Mouse (Mus musculus) urinary bladder, postnatal 10 days (tissue): ENCODE data around the gene Ier3.

ENCODE experiments used
- DNase-seq: peaks from one replicate; pipeline ENCODE4 v3.0.0; 2022; ENCODE audit warnings: low spot score

The Ier3 gene

DNA sequence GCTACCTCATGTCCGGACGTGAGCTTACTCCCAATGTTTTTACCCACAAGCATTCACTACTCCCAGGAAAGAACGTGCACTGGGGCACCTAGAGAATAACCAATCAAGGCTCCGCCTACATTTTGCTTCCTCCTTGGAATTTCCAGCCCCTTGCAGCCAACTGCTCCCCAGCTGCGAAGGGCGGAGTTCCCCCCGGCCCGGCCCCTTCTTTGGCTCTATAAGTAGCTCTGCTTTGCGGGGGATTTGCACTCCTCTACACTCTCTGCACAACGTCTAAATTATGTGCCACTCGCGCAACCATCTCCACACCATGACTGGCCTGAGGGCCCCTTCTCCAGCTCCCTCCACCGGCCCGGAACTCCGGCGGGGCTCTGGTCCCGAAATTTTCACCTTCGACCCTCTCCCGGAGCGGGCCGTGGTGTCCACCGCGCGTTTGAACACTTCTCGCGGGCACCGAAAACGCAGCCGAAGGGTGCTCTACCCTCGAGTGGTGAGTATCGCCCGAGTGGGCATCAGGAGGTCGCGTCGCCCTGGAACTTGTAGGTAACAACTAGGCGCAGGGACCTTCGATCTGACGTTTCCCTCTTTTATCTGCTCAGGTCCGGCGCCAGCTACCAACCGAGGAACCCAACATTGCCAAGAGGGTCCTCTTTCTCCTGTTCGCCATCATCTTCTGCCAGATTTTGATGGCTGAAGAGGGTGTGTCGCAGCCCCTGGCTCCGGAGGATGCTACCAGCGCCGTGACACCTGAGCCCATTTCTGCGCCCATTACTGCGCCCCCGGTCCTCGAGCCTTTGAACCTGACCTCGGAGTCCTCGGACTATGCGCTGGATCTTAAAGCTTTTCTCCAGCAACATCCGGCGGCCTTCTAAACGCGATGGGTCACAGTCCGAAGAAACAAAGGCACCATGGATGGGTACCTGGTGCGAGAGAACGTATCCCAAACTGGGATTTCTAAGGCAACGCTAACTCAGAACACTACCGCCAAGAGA lies at the start of gene Ier3:
Gene Ier3 (plus strand): TSS at position 246 of the 992 bp plus-strand sequence.
- peak; percentile 67 for DNase-seq

DNA sequence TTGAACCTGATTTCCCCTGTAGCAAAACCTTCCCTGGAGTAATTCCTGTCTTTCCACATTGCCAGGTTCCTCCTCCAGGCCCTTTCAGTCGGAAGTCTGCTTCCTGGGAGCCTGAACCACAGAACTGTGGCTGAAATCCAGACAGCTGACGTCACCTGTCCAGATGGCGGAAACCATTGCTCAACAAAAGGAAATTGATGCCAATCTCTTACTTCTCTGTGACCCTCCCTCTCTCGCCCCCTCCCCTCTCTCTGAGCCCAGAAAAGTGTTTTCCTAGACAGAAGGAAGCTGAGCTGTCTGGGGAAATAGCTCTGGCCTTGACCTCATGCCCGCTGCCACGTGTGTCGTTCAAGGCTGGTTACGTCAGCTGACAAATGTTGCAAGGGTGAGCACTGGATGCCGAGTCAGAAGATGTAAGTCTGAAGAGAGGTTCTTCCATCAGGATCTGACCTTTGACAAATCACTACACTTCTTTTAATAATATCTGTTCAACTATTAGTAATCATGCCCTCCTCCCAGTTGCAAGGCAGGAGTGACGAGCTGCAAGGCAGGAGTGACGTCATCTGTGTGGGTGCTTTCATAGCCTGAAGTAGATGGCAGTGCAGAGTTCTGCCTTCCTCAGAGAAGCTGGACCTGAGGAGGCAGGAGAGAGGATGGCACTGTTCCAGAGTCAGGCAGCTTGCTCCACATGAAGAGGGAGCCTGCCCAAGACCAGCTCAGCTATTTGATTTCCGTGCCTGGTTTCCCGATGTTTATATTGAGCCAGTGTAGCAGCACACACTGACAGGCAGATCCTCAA lies 44.5 kb upstream of the Ier3 start:
- DNase-seq = no peak

DNA sequence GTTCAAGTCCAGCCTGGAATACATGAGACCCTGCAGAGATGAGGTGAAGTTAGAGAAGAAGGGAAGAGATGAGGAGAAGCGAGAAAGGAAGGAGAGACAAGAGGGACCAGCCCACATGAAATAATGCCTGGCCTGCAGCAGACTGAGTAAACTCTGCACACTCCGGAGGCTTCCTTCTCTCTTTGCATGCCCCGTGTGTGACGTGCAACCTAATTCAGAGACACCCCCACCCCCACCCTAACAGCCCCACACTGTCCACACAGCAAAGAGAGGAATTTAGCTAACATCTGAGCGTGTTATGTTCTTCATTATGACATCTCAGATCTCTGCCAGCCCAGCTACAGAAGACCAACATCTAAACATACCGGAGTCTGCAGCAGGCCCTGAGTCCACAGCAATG lies 42.5 kb upstream of the Ier3 start:
- DNase-seq = no peak

DNA sequence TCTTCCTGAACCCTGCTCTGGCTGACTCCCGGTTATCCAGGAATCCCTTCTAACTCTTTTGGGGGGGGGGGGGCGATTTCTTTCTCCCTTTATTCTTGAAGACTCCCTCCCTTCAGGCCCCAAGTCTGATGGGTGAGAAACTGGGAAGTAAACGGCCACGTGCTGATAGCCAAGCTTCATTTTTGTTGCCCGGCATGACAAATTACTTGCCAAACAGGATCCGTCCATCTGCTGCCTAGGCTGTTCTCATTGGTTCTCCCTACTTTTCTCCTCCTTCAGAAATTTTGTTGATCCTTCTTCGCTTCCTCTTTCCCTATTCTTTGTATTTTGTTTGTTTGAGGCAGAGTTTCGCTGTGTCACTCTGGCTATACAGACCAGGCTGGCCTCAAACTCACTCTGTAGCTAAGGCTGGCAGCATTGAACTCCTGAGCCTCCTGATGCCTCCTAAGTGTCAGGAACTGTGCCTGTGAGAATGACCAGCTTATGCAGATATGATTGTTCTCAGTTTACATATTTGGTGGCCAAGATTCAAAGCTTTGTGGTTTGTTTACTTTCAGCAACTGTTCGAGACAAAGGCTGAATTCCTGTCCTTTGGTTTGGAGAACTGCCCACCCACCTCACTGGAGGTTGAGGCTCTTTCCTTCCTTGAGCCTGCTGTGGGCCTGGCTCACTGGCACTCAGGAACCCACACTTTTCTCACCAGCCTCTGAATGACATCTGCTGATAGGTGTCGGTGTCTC lies 41.8 kb upstream of the Ier3 start:
- DNase-seq = no peak

DNA sequence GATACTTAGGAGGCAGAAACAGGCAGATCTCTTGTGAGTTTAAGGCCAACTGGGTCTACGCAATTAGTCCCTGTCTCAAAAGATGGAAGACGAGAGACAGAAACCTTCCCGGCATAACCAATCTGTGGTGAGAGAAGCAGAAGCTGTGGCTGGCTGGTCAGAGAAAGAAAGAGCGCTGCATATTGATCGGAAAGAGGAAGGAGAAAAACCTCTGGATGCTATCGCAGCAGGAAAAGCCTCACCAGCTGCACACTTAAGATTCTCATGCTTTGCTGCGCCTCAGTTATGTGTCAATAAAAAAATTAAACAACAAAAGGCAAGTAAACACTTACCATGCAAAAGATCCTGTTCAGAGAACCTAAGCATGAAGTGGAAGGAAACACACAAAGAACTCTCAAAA lies 41.1 kb upstream of the Ier3 start:
- no peak for DNase-seq

DNA sequence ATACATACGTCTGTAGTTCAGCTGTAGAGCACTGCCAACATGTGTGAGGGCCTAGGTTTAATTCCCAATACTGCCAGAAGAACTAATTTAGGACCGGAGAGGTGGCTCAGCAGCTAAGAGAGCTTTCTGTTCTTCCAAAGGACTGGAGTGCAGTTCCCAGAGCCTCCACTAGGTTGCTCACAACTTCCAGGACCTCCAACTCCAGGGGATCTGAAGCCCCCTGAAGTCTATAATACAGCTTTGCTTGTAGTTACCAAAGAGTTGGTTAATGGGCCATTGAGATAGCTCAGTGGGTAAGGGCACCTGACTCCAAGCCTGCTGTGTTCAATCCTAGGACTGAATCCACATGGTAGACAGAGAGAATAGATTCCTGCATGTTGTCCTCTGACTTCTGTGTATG lies 39.1 kb upstream of the Ier3 start:
- DNase-seq = no peak

DNA sequence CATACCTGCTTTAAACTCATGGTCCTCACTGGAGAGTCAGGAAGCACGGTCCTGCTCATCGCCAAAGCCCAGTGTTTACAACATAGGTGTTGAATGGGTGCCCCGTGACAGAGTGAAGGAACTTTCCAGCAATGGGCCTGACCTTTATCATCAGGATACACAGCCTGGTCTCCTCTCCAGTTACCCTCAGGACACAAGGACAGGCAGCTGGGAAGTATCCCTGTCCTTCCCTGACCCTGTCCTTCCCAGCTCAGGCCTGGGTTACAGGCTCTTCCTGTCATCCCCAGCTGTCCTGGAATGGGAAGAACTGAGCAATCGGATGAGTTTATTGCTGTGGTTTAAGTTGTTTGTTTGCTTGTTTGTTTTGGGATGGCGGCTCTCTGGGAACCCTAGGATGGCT lies 38.6 kb upstream of the Ier3 start:
- DNase-seq = no peak

DNA sequence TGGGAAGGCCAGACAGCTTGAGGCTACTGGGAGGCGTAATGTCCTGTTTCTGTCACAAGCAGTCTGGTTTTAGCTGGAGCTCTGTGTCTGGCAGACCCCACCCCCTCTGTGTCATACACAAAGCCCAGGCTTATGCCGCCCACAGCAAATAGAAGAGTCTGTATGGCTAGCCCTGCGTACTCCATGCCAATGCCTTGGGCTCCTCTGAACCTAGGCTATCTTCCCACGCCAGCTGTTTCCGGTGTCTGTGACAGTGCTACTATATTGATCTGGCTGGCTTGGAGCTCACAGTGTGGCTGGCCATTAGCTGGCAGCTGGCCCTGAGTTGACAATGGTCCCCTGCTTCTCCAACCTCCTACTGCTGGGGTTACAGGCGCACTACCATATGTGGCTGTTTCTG lies 37.5 kb upstream of the Ier3 start:
- DNase-seq = no peak

DNA sequence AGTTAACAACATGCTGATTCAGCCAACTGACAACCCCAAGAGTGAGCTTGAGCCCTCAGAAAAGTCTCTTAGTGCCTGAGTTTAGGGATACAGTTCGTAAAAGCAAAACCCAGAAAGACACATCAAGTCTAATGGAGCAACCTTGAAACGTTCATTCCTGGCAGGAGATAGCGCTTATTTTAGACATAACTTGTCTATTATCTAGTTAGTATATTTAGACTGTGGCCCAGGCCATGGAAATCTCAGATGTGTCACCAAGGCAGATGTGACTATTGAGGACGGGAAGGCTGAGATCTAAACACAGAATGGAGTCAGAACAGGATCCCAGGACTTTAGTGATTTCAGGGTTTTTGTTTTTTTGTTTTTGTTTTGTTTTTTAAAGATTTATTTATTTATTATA lies 36.3 kb upstream of the Ier3 start:
- DNase-seq = no peak

DNA sequence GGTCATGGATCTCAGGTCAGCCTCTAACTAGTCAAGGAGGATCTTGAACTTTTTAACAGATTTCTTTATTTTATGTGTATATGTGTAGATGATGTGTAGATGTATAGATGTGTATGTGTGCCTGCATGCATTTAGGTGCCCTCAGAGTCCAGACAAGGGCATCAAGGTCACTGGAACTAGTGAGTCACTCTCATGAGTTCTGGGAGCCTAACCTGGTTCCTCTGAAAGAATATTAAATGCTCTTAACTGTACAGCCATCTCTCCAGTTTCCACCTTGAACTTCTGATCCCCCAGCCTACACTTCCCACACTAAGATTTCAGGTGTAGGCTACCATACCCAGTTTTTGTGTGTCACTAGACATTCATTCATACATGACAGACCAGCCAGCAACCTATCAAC lies 34.0 kb upstream of the Ier3 start:
- DNase-seq = no peak

DNA sequence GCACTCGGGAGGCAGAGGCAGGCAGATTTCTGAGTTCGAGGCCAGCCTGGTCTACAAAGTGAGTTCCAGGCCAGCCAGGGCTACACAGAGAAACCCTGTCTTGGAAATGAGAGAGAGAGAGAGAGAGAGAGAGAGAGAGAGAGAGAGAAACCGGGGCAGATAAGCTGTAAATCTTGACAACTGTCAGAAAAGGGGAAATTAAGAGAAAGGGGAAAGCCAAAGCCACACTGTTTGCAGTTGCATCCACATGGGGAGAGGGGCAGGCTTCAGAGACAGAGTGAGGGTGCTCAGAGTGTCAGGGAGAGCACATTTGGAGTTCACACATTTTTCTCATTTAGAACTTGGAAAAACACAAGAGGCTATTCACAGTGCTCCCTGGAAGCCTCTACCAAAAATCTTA lies 33.5 kb upstream of the Ier3 start:
- no peak for DNase-seq

DNA sequence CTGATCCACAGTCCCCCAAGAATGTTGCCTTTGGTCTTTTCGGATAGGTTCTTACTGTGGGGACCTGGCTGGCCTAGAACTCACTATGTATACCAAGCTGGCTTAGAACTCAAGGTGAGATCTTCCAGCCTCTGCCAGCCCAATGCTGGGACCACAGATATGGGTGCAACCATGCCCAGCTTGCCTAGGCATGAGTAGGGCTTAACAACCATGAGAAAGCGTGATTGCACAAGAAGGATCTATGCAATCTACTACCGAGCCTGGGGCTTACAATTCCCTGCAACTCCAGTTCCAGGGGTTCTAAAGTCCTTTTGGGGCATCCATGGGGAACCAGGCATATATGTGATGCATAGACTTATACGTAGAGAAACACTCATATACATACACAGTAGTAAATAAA lies 30.6 kb upstream of the Ier3 start:
- no peak for DNase-seq

DNA sequence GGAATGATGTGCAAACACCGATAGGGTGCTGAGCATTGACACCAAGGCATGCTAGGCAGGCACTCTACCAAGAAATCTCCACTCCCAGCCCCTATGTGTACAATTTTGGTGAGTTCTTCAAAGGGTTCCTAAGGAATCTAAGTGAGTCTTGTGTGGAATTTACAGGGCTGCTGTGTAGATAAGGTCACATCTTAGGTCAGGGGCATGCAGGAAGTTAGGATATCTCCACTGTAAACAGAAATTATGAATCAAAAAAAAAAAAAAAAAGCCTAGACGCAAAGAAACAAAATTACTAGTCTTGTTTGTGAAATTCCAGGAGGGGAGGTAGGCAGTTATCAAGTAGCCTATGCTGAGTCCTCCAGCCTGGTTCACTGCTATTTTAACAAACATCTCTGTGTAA lies 28.6 kb upstream of the Ier3 start:
- no peak for DNase-seq

DNA sequence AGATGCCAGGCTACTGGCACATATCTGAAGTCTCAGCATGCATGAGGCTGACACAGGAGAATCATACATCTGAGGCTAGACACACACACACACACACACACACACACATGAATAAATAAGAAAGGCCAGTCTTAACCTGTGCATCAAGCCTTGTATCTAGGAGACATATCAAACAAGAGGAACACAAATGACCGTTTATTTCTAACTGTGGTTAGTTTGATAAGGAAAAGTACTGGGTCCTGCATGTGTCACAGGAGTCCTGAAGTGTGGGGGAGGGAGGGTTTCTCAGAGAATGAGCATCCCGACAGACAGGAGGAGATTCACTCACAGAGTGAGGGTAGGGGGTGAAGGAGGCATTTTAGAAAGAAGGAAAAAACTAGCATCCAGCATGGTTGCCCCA lies 26.4 kb upstream of the Ier3 start:
- no peak for DNase-seq

DNA sequence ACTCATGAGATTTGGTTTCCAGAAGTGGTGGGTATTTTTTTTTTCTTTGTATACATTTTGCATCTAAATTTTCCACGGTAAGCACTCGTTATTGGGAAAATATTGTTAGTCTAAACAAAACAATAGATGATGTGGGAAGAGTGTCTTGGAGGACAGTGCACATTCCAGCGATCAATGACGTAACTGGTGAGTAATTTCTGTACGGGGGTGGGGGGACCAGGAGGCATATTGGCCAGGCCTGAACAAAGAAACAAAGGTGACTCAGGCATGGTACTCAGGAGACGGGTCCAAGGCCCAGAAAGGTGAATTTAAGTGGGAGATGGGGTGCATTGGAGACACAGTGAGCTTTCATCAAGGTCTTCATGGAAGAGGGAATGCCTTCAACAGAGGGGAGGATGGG lies 25.8 kb upstream of the Ier3 start:
- no peak for DNase-seq

DNA sequence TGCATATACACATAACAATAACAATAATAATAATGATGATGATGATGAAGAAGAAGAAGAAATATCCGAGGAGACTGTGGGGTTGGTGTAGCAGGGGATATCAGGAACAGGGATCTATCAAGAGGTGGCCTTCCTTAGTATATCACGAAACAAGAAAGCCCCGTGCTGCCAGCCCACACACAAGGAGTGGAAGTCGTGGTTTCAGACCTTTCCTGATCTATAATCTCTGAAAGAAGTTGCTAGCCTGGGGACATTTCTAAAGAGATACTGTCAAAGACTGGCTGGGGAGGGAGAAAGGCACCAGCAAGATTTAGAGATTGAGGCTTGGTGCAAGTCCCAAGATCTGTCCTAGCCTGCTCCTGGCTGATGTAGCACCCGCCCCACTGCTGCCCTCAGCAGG lies 24.6 kb upstream of the Ier3 start:
- DNase-seq = no peak

DNA sequence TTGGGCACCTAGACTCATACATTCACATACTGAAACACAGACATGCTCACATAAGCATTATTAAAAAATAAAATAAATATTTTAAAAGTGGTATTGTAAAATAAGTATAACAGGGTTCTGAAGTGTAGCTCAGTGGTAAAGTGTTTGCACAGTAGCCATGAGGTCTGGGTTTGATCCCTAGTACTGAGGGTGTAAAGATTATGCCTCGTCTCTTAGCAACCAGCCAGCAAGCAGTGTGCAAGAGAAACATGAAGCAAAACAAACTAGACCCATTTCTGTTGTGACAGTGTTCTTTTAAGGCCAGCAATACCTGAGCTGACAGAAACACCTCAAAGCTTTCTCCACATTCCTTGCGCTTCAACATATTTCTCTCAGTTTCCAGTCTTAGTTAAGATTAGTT lies 20.6 kb upstream of the Ier3 start:
- DNase-seq = no peak

DNA sequence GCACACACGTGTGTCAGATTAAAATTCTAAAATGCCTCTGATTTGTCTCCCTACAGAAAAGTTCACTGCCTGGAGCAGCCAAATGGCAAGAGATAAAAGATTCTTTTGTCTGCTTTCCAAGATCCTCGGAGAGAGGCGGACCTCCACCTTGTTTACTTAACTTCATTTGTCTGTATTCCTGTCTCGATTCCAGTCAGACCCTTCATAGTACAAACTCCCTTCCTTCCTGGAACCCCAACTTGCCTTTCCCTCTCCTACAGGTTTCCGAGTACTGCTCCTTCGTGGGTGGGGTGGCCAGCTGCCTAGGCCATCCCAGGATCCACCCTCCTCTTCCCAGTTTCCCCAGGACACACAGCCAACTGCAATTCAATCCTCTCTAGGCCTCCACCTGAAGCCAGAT lies 18.5 kb upstream of the Ier3 start:
- no peak for DNase-seq

DNA sequence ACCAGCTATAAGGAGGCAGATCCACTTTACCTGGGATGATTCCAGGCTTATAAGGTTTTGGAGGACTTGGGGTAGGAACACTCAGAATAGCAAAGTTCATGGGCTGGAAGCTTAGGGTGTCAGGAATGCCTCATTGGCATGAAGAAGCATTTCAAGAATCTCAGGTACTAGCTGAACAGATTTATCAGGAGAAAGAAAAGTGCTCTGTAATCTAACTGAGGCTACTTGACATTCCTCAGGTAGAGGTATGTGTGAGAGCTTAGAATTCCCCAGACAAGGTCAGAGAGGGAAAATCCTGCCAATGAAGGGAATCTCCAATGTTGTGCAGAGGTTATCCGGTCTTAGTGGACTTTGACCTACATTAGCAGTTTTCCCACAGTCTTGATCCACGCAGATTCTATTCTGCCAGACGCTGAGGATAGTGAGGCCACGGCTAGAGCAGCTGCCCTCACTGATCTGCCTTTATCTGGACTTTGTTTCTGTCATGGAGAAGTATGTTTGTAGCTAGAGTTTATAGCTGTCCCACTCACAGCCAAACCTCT lies 17.6 kb upstream of the Ier3 start:
- DNase-seq = no peak

DNA sequence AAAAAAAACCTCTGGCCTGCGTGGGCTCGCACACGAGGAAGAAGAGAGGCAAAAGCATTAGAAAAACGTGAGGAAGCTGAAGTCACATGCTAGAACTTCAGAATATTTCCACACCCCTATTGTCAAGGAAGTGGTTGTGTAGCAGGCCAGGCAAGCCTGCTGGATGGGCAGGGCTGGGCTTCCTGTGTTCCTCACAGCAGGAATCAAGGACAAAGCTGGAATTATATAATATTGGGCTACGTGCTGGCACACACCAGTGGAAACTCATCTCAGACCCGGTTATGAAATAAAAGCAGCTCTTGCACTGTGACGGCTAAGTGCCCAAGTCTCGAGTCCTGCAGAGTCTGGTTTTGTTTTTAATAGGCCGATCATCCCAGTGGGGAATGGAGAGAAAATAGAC lies 13.4 kb upstream of the Ier3 start:
- DNase-seq = no peak

DNA sequence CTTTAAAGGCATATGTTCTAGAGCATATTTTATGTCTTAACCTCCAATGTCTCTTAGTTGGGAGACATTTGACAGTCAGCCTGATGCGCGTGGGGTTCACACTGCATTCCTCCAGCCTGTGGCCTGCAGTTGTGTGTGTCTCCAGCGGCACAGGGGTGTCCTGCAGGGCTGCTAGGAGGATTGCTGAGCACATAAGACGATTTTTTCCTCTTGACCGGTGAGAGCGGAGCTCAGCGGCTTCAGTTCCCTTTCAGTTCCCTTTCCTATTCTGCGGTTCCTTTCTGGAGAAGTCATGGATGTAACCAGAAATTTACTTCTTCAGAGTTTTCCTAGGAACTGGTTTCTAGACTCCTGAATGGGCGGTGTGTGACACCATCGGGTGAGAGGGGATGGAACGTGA lies 12.1 kb upstream of the Ier3 start:
- DNase-seq = no peak

DNA sequence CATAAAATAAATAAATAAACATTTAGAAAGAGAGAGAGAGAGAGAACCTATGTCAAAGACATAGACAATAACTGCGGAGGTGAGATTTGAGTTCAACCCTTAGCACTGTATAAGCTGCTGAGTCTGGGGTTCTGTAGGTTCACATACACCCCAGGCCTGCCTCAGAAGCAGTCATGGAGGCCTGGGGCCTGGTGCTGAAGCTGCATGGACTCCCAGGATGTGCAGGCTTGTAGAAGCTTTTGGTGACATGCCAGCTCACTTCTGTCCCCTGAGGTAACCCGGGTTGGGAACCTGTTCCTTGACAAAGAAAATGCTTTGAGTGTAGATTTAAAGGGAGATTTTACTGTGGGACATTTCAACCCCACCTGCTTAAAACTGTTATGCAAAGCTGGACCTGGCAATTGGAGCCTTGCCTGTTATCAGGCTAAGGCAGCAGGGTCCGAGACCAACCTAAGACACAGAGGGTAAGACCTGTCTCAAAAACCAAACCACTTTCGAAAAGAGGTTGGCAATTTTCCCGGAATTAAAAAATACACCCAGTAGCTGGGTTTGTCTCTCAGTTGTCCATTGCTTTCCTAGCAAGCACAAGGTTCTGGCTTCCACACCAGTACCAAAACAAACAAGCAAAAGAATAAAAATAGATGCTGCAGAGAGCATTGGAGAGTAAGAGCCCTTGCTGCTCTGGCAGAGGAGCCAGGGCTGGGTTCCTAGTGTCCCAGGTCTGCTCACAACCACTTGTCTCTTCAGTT lies 10.4 kb upstream of the Ier3 start:
- DNase-seq = no peak
